Mouse (Mus musculus) embryonic fibroblast, embryonic 13.5 days (primary cell): ENCODE measurements around the gene Sfxn5. TPM values are rescaled to one million over a fixed set of nuclear protein-coding genes. Genes with fewer than 3 reads are reported as not detected.

Experiments used
- H3K27ac ChIP-seq: 2 replicates; pipeline ENCODE4 v1.5.1; 2012; ENCODE audit warnings: low read length, control low read depth, inconsistent platforms; ENCODE audit not compliant: insufficient read depth
- H3K4me1 ChIP-seq: 2 replicates; pipeline ENCODE4 v1.6.1; 2011; ENCODE audit warnings: low read length; ENCODE audit not compliant: control insufficient read depth, insufficient read depth
- H3K4me3 ChIP-seq: 2 replicates; pipeline ENCODE4 v1.5.1; 2011; ENCODE audit warnings: mild to moderate bottlenecking, control low read depth, low read length; ENCODE audit not compliant: insufficient read depth
- CTCF ChIP-seq: IDR thresholded peaks from 2 replicates; pipeline ENCODE4 v1.5.1; 2011; ENCODE audit warnings: mild to moderate bottlenecking, control low read depth, low read length, moderate library complexity, borderline replicate concordance; ENCODE audit not compliant: insufficient read depth
- POLR2A ChIP-seq: IDR thresholded peaks from 2 replicates; pipeline ENCODE4 v1.6.1; 2011; ENCODE audit warnings: low read depth, mild to moderate bottlenecking, control low read depth, low read length, moderate library complexity
- polyA plus RNA-seq: library from polyadenylated mRNA; stranded (reverse); fragments of >200 nt; gene quantifications from 2 replicates; pipeline ENCODE4 v1.2.4, GENCODE M21; 2011; ENCODE audit warnings: low read depth; ENCODE audit not compliant: missing spikeins, insufficient read length

The Sfxn5 gene
- polyA plus RNA-seq, 1 experiment, result 9.7 TPM

GRCm38 (mm10) chr6:85223498-85224150 is 109.6 kb downstream of the Sfxn5 start:
- no peak for TF ChIP-seq POLR2A
- no peak for TF ChIP-seq CTCF
- Histone ChIP-seq H3K4me3 (no peak overlapping the region), H3K27ac (no peak overlapping the region), H3K4me1 (no peaks in the 10 kb centered on the region)

- Histone ChIP-seq H3K4me3 (no peak overlapping the region), H3K4me1 (no peaks in the 10 kb centered on the region), H3K27ac (no peak overlapping the region)
- TF ChIP-seq CTCF (no peak), POLR2A (no peak)
Measured at GRCm38 (mm10) chr6:85222551-85222950, 110.7 kb downstream of the Sfxn5 start.

- TF ChIP-seq CTCF (no peak), POLR2A (no peak)
- Histone ChIP-seq H3K4me1 (no peaks in the 10 kb centered on the region), H3K4me3 (no peak overlapping the region), H3K27ac (no peak overlapping the region)
Measured at GRCm38 (mm10) chr6:85220917-85221316, 112.3 kb downstream of the Sfxn5 start.

- no peak overlapping the region for H3K4me3 ChIP-seq
- no peak overlapping the region for H3K27ac ChIP-seq
- no peak for TF ChIP-seq CTCF
- H3K4me1 ChIP-seq, result no peaks in the 10 kb centered on the region
Measured at GRCm38 (mm10) chr6:85219706-85220105, 113.5 kb downstream of the Sfxn5 start.

- Histone ChIP-seq H3K4me1 (no peaks in the 10 kb centered on the region), H3K4me3 (no peak overlapping the region), H3K27ac (no peak overlapping the region)
Measured at GRCm38 (mm10) chr6:85218684-85219445, 114.4 kb downstream of the Sfxn5 start.

GRCm38 (mm10) chr6:85218251-85218650 is 115.0 kb downstream of the Sfxn5 start:
- TF ChIP-seq CTCF (no peak), POLR2A (no peak)
- no peak overlapping the region for H3K27ac ChIP-seq

More at GRCm38 (mm10) chr6:85218684-85219445, 114.4 kb downstream of the Sfxn5 start:
- no peak for TF ChIP-seq CTCF
- TF ChIP-seq POLR2A, result no peak

GRCm38 (mm10) chr6:85210686-85211085 is 122.5 kb downstream of the Sfxn5 start:
- TF ChIP-seq POLR2A (no peak), CTCF (no peak)

More at GRCm38 (mm10) chr6:85218251-85218650, 115.0 kb downstream of the Sfxn5 start:
- Histone ChIP-seq H3K4me3 (no peak overlapping the region), H3K4me1 (no peaks in the 10 kb centered on the region)

GRCm38 (mm10) chr6:85209226-85209967 is 123.8 kb downstream of the Sfxn5 start:
- H3K4me3 ChIP-seq, result no peak overlapping the region
- H3K4me1 ChIP-seq, result no peaks in the 10 kb centered on the region
- TF ChIP-seq POLR2A (no peak), CTCF (0 out of 2 replicates have a peak, but pooled peaks have one; percentile 11)
- no peak overlapping the region for H3K27ac ChIP-seq

More at GRCm38 (mm10) chr6:85210686-85211085, 122.5 kb downstream of the Sfxn5 start:
- Histone ChIP-seq H3K4me1 (no peaks in the 10 kb centered on the region), H3K27ac (no peak overlapping the region), H3K4me3 (no peak overlapping the region)

GRCm38 (mm10) chr6:85207345-85207744 is 125.9 kb downstream of the Sfxn5 start:
- Histone ChIP-seq H3K4me3 (no peak overlapping the region), H3K4me1 (no peaks in the 10 kb centered on the region), H3K27ac (no peak overlapping the region)
- TF ChIP-seq POLR2A, result no peak
- TF ChIP-seq CTCF, result no peak
